ENCODE assay signal across 8 mouse cellular contexts in the genomic region with DNA sequence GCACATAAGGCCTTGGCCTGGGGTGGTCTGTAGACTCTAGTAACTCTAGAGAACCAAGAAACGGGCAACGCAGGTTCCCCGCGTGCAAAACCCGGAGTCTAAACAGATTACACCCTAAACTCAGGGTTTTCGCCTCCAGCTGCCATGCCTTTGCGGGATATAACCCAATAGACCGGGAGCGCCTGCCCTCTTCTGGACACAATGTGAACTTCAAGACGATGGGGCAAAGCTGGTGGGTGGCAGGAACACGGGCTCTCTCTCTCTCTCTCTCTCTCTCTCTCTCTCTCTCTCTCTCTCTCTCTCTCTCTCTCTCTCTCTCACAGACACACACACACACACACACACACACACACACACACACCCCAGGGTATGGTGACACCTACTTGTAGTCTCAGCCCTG. TPM values are rescaled to one million over a fixed set of nuclear protein-coding genes. Genes with fewer than 3 reads are reported as not detected.
A peak's percentile ranks its signal among the peaks of the same experiment; 100 is the strongest.
DNase-seq lines count a peak whose midpoint lies in the region; ATAC-seq and TF ChIP-seq lines count a peak whose summit lies in the region.

No protein-coding gene starts in this region.

- H3K27ac ChIP-seq in kidney, adult 2 months (ENCODE audit: insufficient read depth, low read depth, low read length): no peak overlapping the region
- H3K27ac ChIP-seq in kidney, embryonic 16.5 days (ENCODE audit: low read length): no peak overlapping the region
- no peak overlapping the region for H3K27ac ChIP-seq in MEL (ENCODE audit: control insufficient read depth, low read depth, low read length)
- H3K27ac ChIP-seq in stomach, postnatal 0 days (replicated peaks): no peak overlapping the region

- H3K9me3 ChIP-seq in kidney, embryonic 16.5 days (ENCODE audit: low read length): no peaks in the 10 kb centered on the region
- H3K9me3 ChIP-seq in MEL (replicated peaks; ENCODE audit: insufficient read depth, low read length): no peaks in the 10 kb centered on the region
- no peaks in the 10 kb centered on the region for H3K9me3 ChIP-seq in stomach, postnatal 0 days (ENCODE audit: control insufficient read depth, low read length)

- no peaks in the 10 kb centered on the region; the same call in 1 of the 2 replicates for H3K79me2 ChIP-seq in MEL (ENCODE audit: control insufficient read depth, insufficient read depth, low read length, poor library complexity)

- DNase-seq in kidney, adult 2 months: peak; percentile 60
- DNase-seq in MEL (ENCODE audit: low read depth, low spot score): peak; percentile 81
- DNase-seq in cerebellum, adult 9-10 months: peak; percentile 43
- DNase-seq in frontal cortex, postnatal 25 days (ENCODE audit: low spot score in 2 of 2): peak; percentile 51 to 53
- DNase-seq in layer of hippocampus, postnatal 25 days (ENCODE audit: extremely low spot score in 1 of 2, low spot score in 1 of 2): peak; percentile 41 to 78
- DNase-seq in stomach, postnatal 0 days (ENCODE audit: low spot score): peak; percentile 84

- WGBS in kidney, adult 2 months: under 1% methylated on average over 11 of the region's 11 CpGs
- WGBS in kidney, embryonic 16.5 days: 0% methylated on average over 11 of the region's 11 CpGs
- 0% methylated on average over 11 of the region's 11 CpGs for WGBS in stomach, postnatal 0 days

- TF ChIP-seq RAD21 in MEL (IDR thresholded peaks at IDR 0.05; ENCODE audit: low read depth, low read length): peak; percentile 56

- ATAC-seq in kidney, embryonic 16.5 days (ENCODE audit: low FRiP score, low TSS enrichment): no peak
- peak; percentile 63 for ATAC-seq in megakaryocyte-erythroid progenitor cell, adult 5-6 weeks (replicated peaks; ENCODE audit: low FRiP score, low TSS enrichment, poor library complexity, severe bottlenecking)
- no peak; the same call in 1 of the 2 replicates for ATAC-seq in stomach, postnatal 0 days (ENCODE audit: low FRiP score, low TSS enrichment)

- TF ChIP-seq CTCF in kidney, adult 2 months (conservative IDR thresholded peaks at IDR 0.05; ENCODE audit: insufficient read depth, insufficient read length, low read depth, low read length): peak; percentile 81
- TF ChIP-seq CTCF in MEL (IDR thresholded peaks at IDR 0.05 in 2 of 3, conservative IDR thresholded peaks at IDR 0.05 in 1 of 3; ENCODE audit: control insufficient read depth in 1 of 3, insufficient read depth in 1 of 3, low read depth in 2 of 3, low read length in 3 of 3, poor library complexity in 1 of 3, severe bottlenecking in 1 of 3): peak; percentile 53 to 88 (median 73)
- peak; percentile 86 for TF ChIP-seq CTCF in stomach, postnatal 0 days (IDR thresholded peaks at IDR 0.05; ENCODE audit: low read depth)

- no peak overlapping the region for H3K9ac ChIP-seq in kidney, embryonic 16.5 days (replicated peaks; ENCODE audit: low read length)
- H3K9ac ChIP-seq in MEL (ENCODE audit: control insufficient read depth, low read depth, low read length, poor library complexity, severe bottlenecking): no peak overlapping the region
- H3K9ac ChIP-seq in stomach, postnatal 0 days (ENCODE audit: low read length): no peak overlapping the region

- no peak for TF ChIP-seq POLR2A in kidney, adult 2 months (IDR thresholded peaks at IDR 0.05; ENCODE audit: low read depth, low read length)
- TF ChIP-seq POLR2A in MEL (IDR thresholded peaks at IDR 0.05; ENCODE audit: control insufficient read depth in 1 of 2, insufficient read depth in 1 of 2, low read depth in 1 of 2, low read length in 2 of 2, poor library complexity in 1 of 2): no peak

- no peak overlapping the region for H3K4me3 ChIP-seq in kidney, adult 2 months (ENCODE audit: insufficient read depth, low read depth, low read length)
- H3K4me3 ChIP-seq in kidney, embryonic 16.5 days (ENCODE audit: low read length): no peak overlapping the region
- no peak overlapping the region for H3K4me3 ChIP-seq in MEL (ENCODE audit: control insufficient read depth in 1 of 2, insufficient read depth in 1 of 2, low read depth in 2 of 2, low read length in 2 of 2)
- no peak overlapping the region for H3K4me3 ChIP-seq in stomach, postnatal 0 days (ENCODE audit: low read depth, low read length)

- H3K4me2 ChIP-seq in kidney, embryonic 16.5 days (replicated peaks; ENCODE audit: low read depth, low read length): no peak overlapping the region
- no peak overlapping the region for H3K4me2 ChIP-seq in stomach, postnatal 0 days (replicated peaks; ENCODE audit: low read depth)

- no peaks in the 10 kb centered on the region for H3K36me3 ChIP-seq in kidney, adult 2 months (ENCODE audit: control insufficient read depth, insufficient read depth, low read length)
- no peaks in the 10 kb centered on the region for H3K36me3 ChIP-seq in kidney, embryonic 16.5 days (ENCODE audit: insufficient read depth, low read length)
- H3K36me3 ChIP-seq in MEL (ENCODE audit: control insufficient read depth in 1 of 2, insufficient read depth in 2 of 2, low read length in 2 of 2): peaks cover 0 to 4% of the 10 kb centered on the region in 2 experiments; a peak in 1 of 4 replicates
- no peaks in the 10 kb centered on the region for H3K36me3 ChIP-seq in stomach, postnatal 0 days (ENCODE audit: control insufficient read depth, insufficient read depth, low read length)

- no peak for TF ChIP-seq EP300 in MEL (IDR thresholded peaks at IDR 0.05; ENCODE audit: low read depth in 1 of 2, low read length in 2 of 2)
- TF ChIP-seq EP300 in stomach, postnatal 0 days (optimal IDR thresholded peaks at IDR 0.05): no peak

- H3K27me3 ChIP-seq in kidney, adult 2 months (replicated peaks; ENCODE audit: control insufficient read depth, insufficient read depth, low read length): peaks cover 3% of the 10 kb centered on the region
- peaks cover 56% of the 10 kb centered on the region for H3K27me3 ChIP-seq in kidney, embryonic 16.5 days (ENCODE audit: insufficient read depth, low read length)
- H3K27me3 ChIP-seq in MEL (ENCODE audit: control insufficient read depth in 1 of 2, insufficient read depth in 2 of 2, low read length in 2 of 2): peaks cover 6% of the 10 kb centered on the region in 2 experiments; a peak in 3 of 4 replicates
- peaks cover 14% of the 10 kb centered on the region; the same call in 1 of the 2 replicates for H3K27me3 ChIP-seq in stomach, postnatal 0 days (ENCODE audit: control insufficient read depth, insufficient read depth, low read length)

- H3K4me1 ChIP-seq in kidney, adult 2 months (ENCODE audit: control insufficient read depth, insufficient read depth, low read length): no peaks in the 10 kb centered on the region
- 0 out of 2 replicates have a peak, but pooled peaks cover 7% of the 10 kb centered on the region for H3K4me1 ChIP-seq in kidney, embryonic 16.5 days (ENCODE audit: insufficient read depth, low read length)
- 0 out of 4 replicates have a peak, but pooled peaks cover 0 to 4% of the 10 kb centered on the region in 2 experiments for H3K4me1 ChIP-seq in MEL (ENCODE audit: control insufficient read depth in 1 of 2, insufficient read depth in 2 of 2, low read length in 2 of 2)
- no peaks in the 10 kb centered on the region for H3K4me1 ChIP-seq in stomach, postnatal 0 days (replicated peaks; ENCODE audit: control insufficient read depth, insufficient read depth)

TF ChIP-seq in MEL, 35 proteins besides CTCF, POLR2A, EP300 and RAD21 (continues in another document):
- TF ChIP-seq POLR2AphosphoS2 (IDR thresholded peaks at IDR 0.05; ENCODE audit: low read length) (no peak), ZMIZ1 (IDR thresholded peaks at IDR 0.05; ENCODE audit: low read depth, low read length) (no peak), JUND (IDR thresholded peaks at IDR 0.05; ENCODE audit: low read depth, low read length) (peak; percentile 95; the same call in 1 of the 2 replicates), MAZ (IDR thresholded peaks at IDR 0.05; ENCODE audit: low read depth, low read length) (0 out of 2 replicates have a peak, but pooled peaks have one; percentile 38), USF1 (IDR thresholded peaks at IDR 0.05; ENCODE audit: low read depth, low read length) (no peak), ZNF384 (IDR thresholded peaks at IDR 0.05; ENCODE audit: low read depth, low read length) (peak; percentile 29; the same call in 1 of the 2 replicates), SMC3 (IDR thresholded peaks at IDR 0.05; ENCODE audit: low read depth, low read length) (peak; percentile 81)

RNA-seq across cellular contexts. Expression of gene Onecut3, which starts 11.6 kb away (rescaled TPM):
- polyA plus RNA-seq in kidney, adult 2 months (2012; rRNA removed): 0.03 TPM in 1 of 2 replicates, not detected in the other
- polyA plus RNA-seq in kidney, embryonic 16.5 days (2015; fragmentation: Nextera tagmentation; extraction: Ambion mirVana): not detected in 2 replicates
- total RNA-seq in MEL (2012; rRNA removed): not detected in 2 replicates
- polyA plus RNA-seq in MEL (2012; ENCODE audit: insufficient read depth in 1 of 2, insufficient read length in 2 of 2, low read depth in 1 of 2, low replicate concordance in 2 of 2, missing spikeins in 1 of 2): not detected
- not detected for total RNA-seq in layer of hippocampus, postnatal 25 days (2021)
- not detected in 2 replicates for total RNA-seq in megakaryocyte-erythroid progenitor cell, adult 5-6 weeks (2014; fragmentation: Nextera tagmentation)
- not detected in 2 replicates for total RNA-seq in megakaryocyte-erythroid progenitor cell, adult 5-6 weeks (2017)
- 0.01 and 0.02 TPM in 2 replicates for polyA plus RNA-seq in stomach, postnatal 0 days (2015; fragmentation: Nextera tagmentation; extraction: Ambion mirVana)

RNA-seq across cellular contexts. Expression of gene Atp8b3, which starts 32.7 kb away (rescaled TPM):
- 0.17 and 0.46 TPM in 2 replicates for polyA plus RNA-seq in kidney, adult 2 months (2012; rRNA removed)
- 0.32 and 0.34 TPM in 2 replicates for polyA plus RNA-seq in kidney, embryonic 16.5 days (2015; fragmentation: Nextera tagmentation; extraction: Ambion mirVana)
- total RNA-seq in MEL (2012; rRNA removed): 0.03 TPM in 1 of 2 replicates, not detected in the other
- under 1 TPM in 1 of 2 experiments, not detected in 1; 0.13 TPM for polyA plus RNA-seq in MEL (2012; ENCODE audit: insufficient read depth in 1 of 2, insufficient read length in 2 of 2, low read depth in 1 of 2, low replicate concordance in 2 of 2, missing spikeins in 1 of 2)
- total RNA-seq in layer of hippocampus, postnatal 25 days (2021): under 1 TPM; 0.19 to 0.47 TPM
- total RNA-seq in megakaryocyte-erythroid progenitor cell, adult 5-6 weeks (2014; fragmentation: Nextera tagmentation): not detected in 2 replicates
- total RNA-seq in megakaryocyte-erythroid progenitor cell, adult 5-6 weeks (2017): not detected in 2 replicates
- 0.02 and 0.10 TPM in 2 replicates for polyA plus RNA-seq in stomach, postnatal 0 days (2015; fragmentation: Nextera tagmentation; extraction: Ambion mirVana)

RNA-seq across cellular contexts. Expression of gene Rexo1, which starts 55.1 kb away (rescaled TPM):
- 28.7 and 37.9 TPM in 2 replicates for polyA plus RNA-seq in kidney, adult 2 months (2012; rRNA removed)
- 27.2 and 29.8 TPM in 2 replicates for polyA plus RNA-seq in kidney, embryonic 16.5 days (2015; fragmentation: Nextera tagmentation; extraction: Ambion mirVana)
- 14.3 and 14.7 TPM in 2 replicates for total RNA-seq in MEL (2012; rRNA removed)
- polyA plus RNA-seq in MEL (2012; ENCODE audit: insufficient read depth in 1 of 2, insufficient read length in 2 of 2, low read depth in 1 of 2, low replicate concordance in 2 of 2, missing spikeins in 1 of 2): 10 to 100 TPM in 1 of 2 experiments, not detected in 1; 54.6 TPM
- 10 to 100 TPM; 45.2 to 54.6 TPM for total RNA-seq in layer of hippocampus, postnatal 25 days (2021)
- total RNA-seq in megakaryocyte-erythroid progenitor cell, adult 5-6 weeks (2014; fragmentation: Nextera tagmentation): 52.1 and 57.1 TPM in 2 replicates
- 9.8 and 15.3 TPM in 2 replicates for total RNA-seq in megakaryocyte-erythroid progenitor cell, adult 5-6 weeks (2017)
- 7.1 and 8.5 TPM in 2 replicates for polyA plus RNA-seq in stomach, postnatal 0 days (2015; fragmentation: Nextera tagmentation; extraction: Ambion mirVana)
